Comparison of ENCODE assay signal across 23 mouse cellular contexts in the genomic region with DNA sequence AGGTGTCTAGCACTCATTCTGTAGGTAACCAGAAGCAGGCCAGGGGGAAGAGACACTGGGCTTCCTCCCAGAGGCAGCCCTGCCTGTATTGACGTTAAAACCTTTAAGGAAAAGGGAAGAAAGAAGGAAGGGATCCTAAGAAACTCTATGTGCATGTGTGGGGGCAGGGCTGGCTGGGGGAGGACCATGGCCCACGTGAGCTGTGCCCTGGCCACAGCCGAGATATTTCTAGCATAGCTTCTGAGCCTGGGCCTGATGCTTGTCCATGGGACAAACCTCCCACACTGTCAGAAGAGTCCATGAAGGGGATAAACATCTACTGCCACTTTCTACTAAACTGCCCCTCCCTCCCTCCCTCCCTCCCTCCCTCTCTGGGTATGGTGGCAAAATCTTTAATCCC. TPM values are rescaled to one million over a fixed set of nuclear protein-coding genes. Genes with fewer than 3 reads are reported as not detected.
A peak's percentile ranks its signal among the peaks of the same experiment; 100 is the strongest.
DNase-seq lines count a peak whose midpoint lies in the region; ATAC-seq and TF ChIP-seq lines count a peak whose summit lies in the region.
"Had no signal": no experiment of that assay in that cellular context is flagged by ENCODE, and none has a peak within 500 bp of the region (broad histone marks: within the 10 kb centered on the region; RNA-seq: fewer than 3 reads in every experiment).

No protein-coding gene starts in this region.

- no peak for ATAC-seq in kidney, embryonic 15.5 days (replicated peaks; ENCODE audit: low FRiP score)
- ATAC-seq: forebrain, embryonic 15.5 days; hindbrain, embryonic 16.5 days had no signal

- no peak overlapping the region for H3K27ac ChIP-seq in kidney, embryonic 15.5 days
- peak overlapping the region; percentile 17; the same call in 1 of the 2 replicates for H3K27ac ChIP-seq in small intestine, adult 2 months (ENCODE audit: insufficient read depth, low read depth, low read length)
- H3K27ac ChIP-seq: embryonic facial prominence, embryonic 12.5 days; forebrain, embryonic 15.5 days; heart, embryonic 13.5 days; hindbrain, embryonic 12.5 days had no signal

- TF ChIP-seq CTCF in small intestine, adult 2 months (IDR thresholded peaks at IDR 0.05; ENCODE audit: extremely low read depth, insufficient read length, insufficient replicate concordance, low read depth, low read length): no peak

- TF ChIP-seq POLR2A in small intestine, adult 2 months (IDR thresholded peaks at IDR 0.05; ENCODE audit: low read depth, low read length): no peak

- H3K9ac ChIP-seq in kidney, embryonic 15.5 days: no peak overlapping the region
- H3K9ac ChIP-seq: embryonic facial prominence, embryonic 12.5 days; forebrain, embryonic 15.5 days; heart, embryonic 13.5 days; hindbrain, embryonic 12.5 days had no signal

- no peak overlapping the region for H3K4me3 ChIP-seq in kidney, embryonic 15.5 days (replicated peaks)
- H3K4me3 ChIP-seq in small intestine, adult 2 months (ENCODE audit: low read depth, low read length): peak overlapping the region; percentile 16; the same call in 1 of the 2 replicates
- H3K4me3 ChIP-seq: embryonic facial prominence, embryonic 12.5 days; forebrain, embryonic 15.5 days; heart, embryonic 13.5 days; hindbrain, embryonic 12.5 days had no signal

- 52% methylated on average over 3 of the region's 3 CpGs for WGBS in kidney, embryonic 15.5 days
- 31% methylated on average over 3 of the region's 3 CpGs for WGBS in small intestine, adult 2 months

- H3K27me3 ChIP-seq in kidney, embryonic 15.5 days: no peaks in the 10 kb centered on the region
- no peaks in the 10 kb centered on the region for H3K27me3 ChIP-seq in small intestine, adult 2 months (ENCODE audit: control insufficient read depth, insufficient read depth, low read length)
- H3K27me3 ChIP-seq: embryonic facial prominence, embryonic 12.5 days; forebrain, embryonic 15.5 days; heart, embryonic 13.5 days; hindbrain, embryonic 12.5 days had no signal

- H3K36me3 ChIP-seq in kidney, embryonic 15.5 days: no peaks in the 10 kb centered on the region
- no peaks in the 10 kb centered on the region for H3K36me3 ChIP-seq in small intestine, adult 2 months (ENCODE audit: control insufficient read depth, insufficient read depth, low read length)
- H3K36me3 ChIP-seq: embryonic facial prominence, embryonic 12.5 days; forebrain, embryonic 15.5 days; heart, embryonic 13.5 days; hindbrain, embryonic 12.5 days had no signal

- no peak overlapping the region for H3K4me2 ChIP-seq in kidney, embryonic 15.5 days
- H3K4me2 ChIP-seq: embryonic facial prominence, embryonic 12.5 days; forebrain, embryonic 15.5 days; heart, embryonic 13.5 days; hindbrain, embryonic 12.5 days had no signal

- H3K9me3 ChIP-seq in kidney, embryonic 15.5 days (replicated peaks): no peaks in the 10 kb centered on the region
- H3K9me3 ChIP-seq: embryonic facial prominence, embryonic 12.5 days; forebrain, embryonic 15.5 days; heart, embryonic 13.5 days; hindbrain, embryonic 12.5 days had no signal

- peaks cover 14% of the 10 kb centered on the region for H3K4me1 ChIP-seq in kidney, embryonic 15.5 days
- peaks cover 46% of the 10 kb centered on the region for H3K4me1 ChIP-seq in small intestine, adult 2 months (ENCODE audit: control insufficient read depth, insufficient read depth, insufficient read length, low read length)
- H3K4me1 ChIP-seq: forebrain, embryonic 15.5 days; hindbrain, embryonic 12.5 days had no signal

- DNase-seq in kidney, adult 18-20 months: peak; percentile 65
- peak; percentile 69 for DNase-seq in kidney, adult 9 months
- DNase-seq in kidney, postnatal 14 days: peak; percentile 52
- DNase-seq in layer of hippocampus, adult 9-11 months: no peak
- DNase-seq in layer of hippocampus, postnatal 14 days (ENCODE audit: low spot score in 2 of 2): no peak
- DNase-seq: adrenal gland, postnatal 10 days; cerebellum, adult 11 months; cerebellum, adult 8-10 months; cerebellum, postnatal 14 days; embryo, embryonic 11 days; gastrocnemius, postnatal 25 days; heart, postnatal 4 days had no signal

RNA-seq across cellular contexts. Expression of gene Slc22a1, which starts 1.8 kb away (rescaled TPM):
- polyA plus RNA-seq in kidney, embryonic 15.5 days (2015; fragmentation: Nextera tagmentation; extraction: Ambion mirVana): 6.8 and 6.9 TPM in 2 replicates
- 32.1 and 46.4 TPM in 2 replicates for polyA plus RNA-seq in small intestine, adult 2 months (2012; rRNA removed)
- not detected for total RNA-seq in layer of hippocampus, postnatal 14 days (2021)
- total RNA-seq: common myeloid progenitor, adult 5-6 weeks; gastrocnemius, postnatal 25 days; granulocyte monocyte progenitor cell, adult 5-6 weeks had no signal
- polyA plus RNA-seq: brain, embryonic 14.5 days; forebrain, embryonic 11.5 days; forebrain, embryonic 15.5 days; hindbrain, embryonic 12.5 days; hindbrain, embryonic 16.5 days had no signal

Comparison
In these comparisons a context has a peak if more than half of its experiments do, and no peak if none do; other contexts are left out.
1. DNase-seq: peak in kidney, adult 18-20 months (single experiment), kidney, adult 9 months (single experiment) and kidney, postnatal 14 days (single experiment); none in layer of hippocampus, adult 9-11 months (single experiment) and layer of hippocampus, postnatal 14 days (0 of 2).